Mouse (Mus musculus) limb, embryonic 10.5 days (tissue): ENCODE data around the gene Coro2a. TPM values are rescaled to one million over a fixed set of nuclear protein-coding genes. Genes with fewer than 3 reads are reported as not detected.
"Not testable (repeated sequence)": the region's sequence is repeated elsewhere in the genome, so short reads cannot be mapped to it uniquely, and the experiment has no call there.

Source experiments
- DNase-seq: peaks from one replicate; pipeline ENCODE4 v3.0.0-alpha.2; 2017; ENCODE audit warnings: low spot score
- H3K27ac ChIP-seq: fragments of 300-500 bp; sonication (generic); 2 replicates; pipeline ENCODE4 v1.5.1; 2016; ENCODE audit warnings: mild to moderate bottlenecking
- H3K27me3 ChIP-seq: fragments of 300-500 bp; sonication (generic); 2 replicates; pipeline ENCODE4 v1.6.1; 2016; ENCODE audit warnings: low read depth, mild to moderate bottlenecking; ENCODE audit not compliant: poor library complexity, severe bottlenecking
- H3K36me3 ChIP-seq: fragments of 300-500 bp; sonication (generic); 2 replicates; pipeline ENCODE4 v1.6.1; 2016; ENCODE audit warnings: mild to moderate bottlenecking, moderate library complexity
- H3K4me1 ChIP-seq: fragments of 300-500 bp; sonication (generic); 2 replicates; pipeline ENCODE4 v1.6.1; 2016
- H3K4me3 ChIP-seq: fragments of 300-500 bp; sonication (generic); 2 replicates; pipeline ENCODE4 v1.5.1; 2016; ENCODE audit warnings: mild to moderate bottlenecking, moderate library complexity
- H3K9me3 ChIP-seq: fragments of 300-500 bp; sonication (generic); replicated peaks from 2 replicates; pipeline ENCODE4 v1.6.1; 2016; ENCODE audit warnings: mild to moderate bottlenecking
- whole genome bisulfite sequencing: fragments of 180-500 bp; shearing (Covaris S2); methylation state at CpG from one replicate; pipeline ENCODE4 v1.1.7; 2016; 5-methylcytosine and 5-hydroxymethylcytosine counted together
- polyA plus RNA-seq: library from polyadenylated mRNA; unstranded; fragments of >200 nt; fragmentation: Nextera tagmentation; extraction: Ambion mirVana; gene quantifications from 2 replicates; pipeline ENCODE4 v1.2.1, GENCODE M21; 2016

Coro2a gene
- polyA plus RNA-seq, 1 experiment from 2014 or later = 2.2 TPM

DNA sequence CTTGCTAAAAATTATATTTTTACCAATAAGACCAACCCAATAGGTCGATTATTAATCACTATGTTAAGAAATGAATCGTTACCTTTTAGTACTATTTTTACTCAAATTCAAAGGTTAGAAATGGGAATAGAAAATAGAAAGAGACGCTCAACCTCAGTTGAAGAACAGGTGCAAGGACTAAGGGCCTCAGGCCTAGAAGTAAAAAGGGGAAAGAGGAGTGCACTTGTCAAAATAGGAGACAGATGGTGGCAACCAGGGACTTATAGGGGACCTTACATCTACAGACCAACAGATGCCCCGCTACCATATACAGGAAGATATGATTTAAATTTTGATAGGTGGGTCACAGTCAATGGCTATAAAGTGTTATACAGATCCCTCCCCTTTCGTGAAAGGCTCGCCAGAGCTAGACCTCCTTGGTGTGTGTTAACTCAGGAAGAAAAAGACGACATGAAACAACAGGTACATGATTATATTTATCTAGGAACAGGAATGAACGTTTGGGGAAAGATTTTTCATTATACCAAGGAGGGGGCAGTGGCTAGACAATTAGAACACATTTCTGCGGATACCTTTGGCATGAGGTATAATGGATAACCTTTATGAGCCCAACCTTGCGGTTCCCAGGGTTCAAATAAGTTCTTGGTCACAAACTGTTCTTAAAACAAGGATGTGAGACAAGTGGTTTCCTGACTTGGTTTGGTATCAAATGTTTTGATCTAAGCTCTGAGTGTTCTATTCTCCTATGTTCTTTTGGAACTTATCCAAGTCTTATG, 26.3 kb downstream of the Coro2a start:
- not testable (repeated sequence) for DNase-seq, H3K27ac ChIP-seq, H3K36me3 ChIP-seq, H3K4me3 ChIP-seq, H3K9me3 ChIP-seq, H3K27me3 ChIP-seq
- peaks cover 12% of the 10 kb centered on the region for H3K4me1 ChIP-seq
- 89% methylated on average over 6 of the region's 10 CpGs for WGBS

DNA sequence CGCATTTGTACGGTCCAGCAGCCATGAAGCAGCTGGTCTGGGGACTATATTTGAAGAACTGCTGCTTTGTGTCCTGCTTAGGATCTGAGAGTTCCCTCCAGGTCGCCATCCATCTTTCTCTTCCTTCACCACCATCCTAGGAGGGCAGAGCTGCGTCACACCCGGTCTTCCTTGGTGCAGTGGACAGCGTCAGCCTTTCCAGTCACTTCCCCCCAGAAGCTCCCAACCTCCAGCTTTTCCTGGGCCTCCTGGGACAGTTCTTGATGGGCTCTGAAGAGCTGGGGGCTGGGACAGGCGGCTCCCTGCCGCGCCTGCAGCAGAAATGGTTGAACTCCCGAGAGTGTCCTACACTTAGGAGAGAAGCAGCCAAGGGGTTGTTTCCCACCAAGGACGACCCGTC, 27.2 kb downstream of the Coro2a start:
- no peaks in the 10 kb centered on the region for H3K36me3 ChIP-seq
- no peak overlapping the region for H3K27ac ChIP-seq
- 74% methylated on average over 10 of the region's 12 CpGs for WGBS
- no peaks in the 10 kb centered on the region for H3K27me3 ChIP-seq
- H3K4me1 ChIP-seq = peaks cover 12% of the 10 kb centered on the region
- no peak overlapping the region for H3K4me3 ChIP-seq
- H3K9me3 ChIP-seq = no peaks in the 10 kb centered on the region
- DNase-seq = no peak

DNA sequence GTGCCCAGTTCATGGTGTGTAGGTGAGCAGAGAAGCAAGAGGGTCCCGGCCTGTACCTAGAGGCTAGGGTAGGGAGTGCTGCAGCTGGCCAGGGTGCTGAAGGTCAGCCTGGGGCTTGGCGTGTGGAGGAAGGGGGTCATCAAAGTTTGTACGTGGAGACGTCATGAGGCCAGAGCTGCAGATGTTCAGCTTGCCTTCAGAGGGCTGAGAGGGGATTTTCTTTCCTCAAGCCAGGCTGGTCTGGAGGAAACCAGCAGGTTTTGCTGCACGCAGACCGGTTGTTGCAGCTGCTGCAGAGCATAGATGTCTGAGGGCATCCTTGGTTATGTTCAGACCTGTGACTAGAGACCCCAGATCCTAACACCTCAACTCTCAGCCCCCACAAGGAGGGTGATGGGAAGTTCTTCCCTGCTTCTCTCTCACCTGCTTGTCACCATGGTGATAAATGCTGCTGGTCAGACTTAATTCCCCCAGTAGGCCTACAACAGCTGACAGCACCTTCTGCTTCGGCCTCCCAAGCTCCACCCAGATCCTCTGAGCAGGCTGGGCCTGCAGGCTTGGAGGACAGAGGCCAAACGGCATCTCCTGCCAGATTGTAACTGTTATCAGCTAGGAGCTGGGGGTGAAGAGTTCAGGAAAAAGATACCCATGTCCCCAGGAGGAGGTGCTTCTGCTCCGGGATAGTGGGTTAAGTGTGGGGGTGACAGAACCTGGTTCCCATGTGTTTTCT, 27.8 kb downstream of the Coro2a start:
- Histone ChIP-seq H3K4me3 (no peak overlapping the region), H3K36me3 (no peaks in the 10 kb centered on the region), H3K27ac (no peak overlapping the region), H3K4me1 (peaks cover 12% of the 10 kb centered on the region), H3K27me3 (no peaks in the 10 kb centered on the region), H3K9me3 (no peaks in the 10 kb centered on the region)
- 31% methylated on average over 9 of the region's 9 CpGs for WGBS
- no peak for DNase-seq

DNA sequence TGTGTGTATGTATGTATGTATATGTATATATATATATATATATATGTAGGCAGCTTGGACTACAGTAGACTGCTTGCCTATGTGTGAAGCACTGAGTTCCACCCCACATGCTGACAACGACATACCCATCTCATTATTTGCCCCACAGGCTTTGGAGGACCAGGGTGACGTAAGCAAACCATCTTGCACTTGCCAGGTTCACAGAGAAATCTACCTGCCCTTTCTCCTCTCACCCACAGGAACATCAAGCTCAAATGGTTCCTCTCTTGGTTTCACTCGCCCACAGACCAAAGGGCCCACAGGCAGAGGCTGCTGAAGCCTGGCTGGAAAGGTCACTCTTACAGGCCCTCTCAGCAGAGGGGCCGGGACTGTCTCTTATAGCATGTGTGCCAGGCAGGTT, 29.4 kb downstream of the Coro2a start:
- Histone ChIP-seq H3K4me3 (no peak overlapping the region), H3K36me3 (no peaks in the 10 kb centered on the region), H3K4me1 (peaks cover 12% of the 10 kb centered on the region), H3K27ac (no peak overlapping the region), H3K9me3 (no peaks in the 10 kb centered on the region), H3K27me3 (no peaks in the 10 kb centered on the region)
- DNase-seq = no peak
- WGBS = 73% methylated on average over 4 of the region's 4 CpGs

DNA sequence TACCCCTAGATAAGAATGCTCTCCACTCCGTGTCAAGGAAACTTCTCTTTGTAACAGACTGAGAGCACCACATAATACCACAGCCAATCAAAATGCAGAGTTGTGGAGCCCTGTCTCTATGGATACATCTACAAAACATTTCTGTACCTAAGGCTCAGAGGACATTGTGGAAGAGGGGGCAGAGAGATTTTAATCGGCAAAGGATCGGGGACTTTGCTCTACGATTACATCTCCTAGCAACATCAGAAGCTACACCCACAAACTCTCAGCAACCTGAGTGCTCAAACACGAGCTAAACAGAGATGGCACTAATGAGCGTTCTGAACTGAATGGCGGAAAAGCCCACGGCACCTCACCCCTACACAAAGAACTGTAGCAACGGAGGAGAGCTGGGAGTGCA, 30.3 kb downstream of the Coro2a start:
- WGBS = 89% methylated on average over 9 of the region's 9 CpGs
- peaks cover 12% of the 10 kb centered on the region for H3K4me1 ChIP-seq
- H3K36me3 ChIP-seq = no peaks in the 10 kb centered on the region
- H3K4me3 ChIP-seq = no peak overlapping the region
- H3K27me3 ChIP-seq = no peaks in the 10 kb centered on the region
- no peak overlapping the region for H3K27ac ChIP-seq
- H3K9me3 ChIP-seq = no peaks in the 10 kb centered on the region
- DNase-seq = no peak

DNA sequence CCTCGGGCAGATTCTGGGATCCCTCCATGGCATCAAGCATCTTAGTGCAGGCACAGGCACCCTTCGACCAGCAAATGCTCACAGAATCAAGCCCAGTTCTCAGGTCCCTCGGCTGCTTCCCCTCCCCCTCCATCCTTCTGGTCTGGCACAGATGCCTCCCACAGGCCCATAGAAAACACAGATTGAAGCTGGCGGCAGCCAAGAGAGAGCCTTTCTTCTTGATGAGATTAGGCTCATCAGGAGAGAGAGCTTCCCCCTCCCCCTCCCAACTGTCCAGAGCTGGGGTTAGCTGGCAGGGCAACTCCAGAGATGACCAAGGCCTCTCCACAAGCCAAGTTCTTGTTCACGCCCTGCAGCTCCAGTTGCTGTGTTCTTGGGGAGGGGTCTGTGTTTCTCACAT, 32.3 kb downstream of the Coro2a start:
- no peak for DNase-seq

DNA sequence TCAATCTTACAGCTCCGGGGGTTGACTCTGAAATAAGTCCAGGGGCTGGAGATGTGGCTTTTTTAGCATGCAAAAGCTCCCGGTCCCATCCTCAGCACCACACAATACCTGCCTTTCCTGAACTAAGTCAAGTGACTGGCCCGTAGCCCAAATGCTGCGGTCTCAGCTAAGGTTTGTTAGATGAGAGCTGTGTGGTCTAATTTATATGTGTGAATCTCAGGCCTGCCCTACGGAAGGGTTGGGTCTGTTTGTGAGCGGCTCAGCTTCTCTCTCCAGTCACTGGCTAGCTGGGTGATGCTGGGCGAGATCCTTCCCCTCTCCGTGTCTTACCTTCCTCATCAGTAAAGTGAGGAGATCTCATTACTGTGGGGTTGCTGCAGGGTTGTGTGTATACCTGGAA, 33.8 kb downstream of the Coro2a start:
- Histone ChIP-seq H3K4me3 (no peak overlapping the region), H3K27me3 (no peaks in the 10 kb centered on the region), H3K36me3 (no peaks in the 10 kb centered on the region), H3K9me3 (no peaks in the 10 kb centered on the region), H3K4me1 (0 out of 2 replicates have a peak, but pooled peaks cover 3% of the 10 kb centered on the region), H3K27ac (no peak overlapping the region)
- WGBS = 94% methylated on average over 8 of the region's 8 CpGs
- no peak for DNase-seq

More for the DNA sequence above, 32.3 kb downstream of the Coro2a start:
- Histone ChIP-seq H3K4me1 (peaks cover 12% of the 10 kb centered on the region), H3K27ac (no peak overlapping the region), H3K4me3 (no peak overlapping the region), H3K27me3 (no peaks in the 10 kb centered on the region), H3K9me3 (no peaks in the 10 kb centered on the region), H3K36me3 (no peaks in the 10 kb centered on the region)
- 36% methylated on average over 5 of the region's 5 CpGs for WGBS

DNA sequence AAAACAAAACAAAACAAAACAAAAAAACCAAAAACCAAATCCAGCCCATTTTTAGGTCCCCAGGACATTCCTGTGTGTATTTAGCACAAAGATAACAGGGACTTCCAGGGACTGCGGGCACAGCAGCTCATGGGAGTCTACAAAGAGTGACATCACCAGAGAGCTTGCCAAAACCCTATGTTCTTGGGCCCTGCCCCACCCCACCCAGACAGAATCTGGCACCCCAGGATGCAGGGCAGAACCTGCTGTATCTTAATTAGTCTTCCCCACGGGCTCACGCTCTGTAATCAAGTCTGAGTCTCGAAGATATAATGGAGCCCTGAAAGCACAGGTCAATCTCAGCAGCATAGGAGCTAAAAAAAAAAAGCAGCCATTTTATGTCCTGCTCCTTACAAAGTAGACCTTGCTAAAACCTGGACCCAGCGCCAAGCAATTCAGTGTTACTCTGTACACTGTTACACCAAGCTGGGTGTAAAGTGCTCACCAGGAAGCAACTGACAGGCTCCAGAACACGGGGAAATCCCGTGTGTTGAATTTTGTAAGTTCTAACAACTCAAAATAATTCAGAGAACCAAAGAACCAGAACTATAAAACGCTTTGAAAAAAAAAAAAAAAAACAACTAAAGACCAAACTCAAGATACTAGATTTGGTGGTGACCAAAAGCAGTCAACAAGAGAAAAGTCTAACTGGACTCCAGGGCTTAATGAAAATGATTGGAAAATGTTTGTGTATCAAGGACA, 34.9 kb downstream of the Coro2a start:
- Histone ChIP-seq H3K4me3 (no peak overlapping the region), H3K36me3 (no peaks in the 10 kb centered on the region), H3K4me1 (0 out of 2 replicates have a peak, but pooled peaks cover 3% of the 10 kb centered on the region), H3K27ac (no peak overlapping the region), H3K27me3 (no peaks in the 10 kb centered on the region), H3K9me3 (no peaks in the 10 kb centered on the region)
- WGBS = 85% methylated on average over 8 of the region's 8 CpGs
- no peak for DNase-seq

DNA sequence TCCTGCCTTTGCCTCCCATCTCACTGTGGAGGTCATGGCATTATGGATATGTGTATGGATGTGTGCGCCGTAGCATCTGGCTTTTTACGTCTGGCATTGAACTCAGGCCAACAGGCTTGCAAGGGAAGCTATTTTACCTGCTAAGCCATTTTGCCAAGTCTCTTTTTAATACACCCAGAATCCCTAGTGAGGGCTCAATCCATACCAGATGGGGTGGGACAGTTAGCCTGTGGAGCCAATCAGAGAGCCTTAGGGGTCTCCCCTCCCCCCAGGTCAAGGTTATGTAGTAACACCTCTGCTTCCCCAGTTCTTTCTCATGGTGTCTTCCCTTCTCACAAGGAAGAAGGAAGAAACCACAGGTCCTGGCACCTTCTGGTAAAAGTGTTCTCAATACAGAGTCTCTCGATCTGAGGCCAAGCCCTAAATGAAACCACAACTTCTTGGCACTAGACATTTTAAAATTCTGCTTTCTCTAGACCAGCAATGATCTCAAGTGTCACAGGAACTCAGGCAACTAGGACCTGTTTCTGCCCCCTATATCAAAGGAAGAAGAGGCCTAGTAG, 36.5 kb downstream of the Coro2a start:
- WGBS = 91% methylated on average over 4 of the region's 4 CpGs

DNA sequence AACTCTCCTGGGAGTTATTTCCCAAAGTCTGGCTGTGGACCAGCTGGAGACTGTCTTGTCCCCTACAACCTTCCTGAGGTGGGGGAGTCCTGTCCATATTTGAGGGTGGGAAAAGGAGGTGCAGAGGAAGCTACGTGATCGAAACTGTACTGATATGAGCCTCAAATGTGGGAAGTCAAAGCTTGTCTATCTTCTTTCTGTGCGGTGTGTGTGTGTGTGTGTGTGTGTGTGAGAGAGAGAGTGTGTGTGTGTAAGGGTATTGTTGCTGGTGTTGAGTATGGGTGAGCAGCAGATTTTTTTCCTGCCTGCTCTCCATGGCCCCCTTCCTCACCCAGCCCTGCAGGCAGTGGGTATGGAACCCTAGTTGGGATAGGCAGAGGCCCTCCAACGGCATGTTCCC, 37.8 kb downstream of the Coro2a start:
- Histone ChIP-seq H3K36me3 (no peaks in the 10 kb centered on the region), H3K9me3 (no peaks in the 10 kb centered on the region), H3K27ac (no peak overlapping the region), H3K4me1 (0 out of 2 replicates have a peak, but pooled peaks cover 3% of the 10 kb centered on the region), H3K4me3 (no peak overlapping the region), H3K27me3 (no peaks in the 10 kb centered on the region)
- WGBS = 91% methylated on average over 4 of the region's 4 CpGs
- no peak for DNase-seq

More for the DNA sequence above, 36.5 kb downstream of the Coro2a start:
- Histone ChIP-seq H3K4me1 (0 out of 2 replicates have a peak, but pooled peaks cover 3% of the 10 kb centered on the region), H3K36me3 (no peaks in the 10 kb centered on the region), H3K27me3 (no peaks in the 10 kb centered on the region), H3K4me3 (no peak overlapping the region), H3K9me3 (no peaks in the 10 kb centered on the region), H3K27ac (no peak overlapping the region)
- DNase-seq = no peak

DNA sequence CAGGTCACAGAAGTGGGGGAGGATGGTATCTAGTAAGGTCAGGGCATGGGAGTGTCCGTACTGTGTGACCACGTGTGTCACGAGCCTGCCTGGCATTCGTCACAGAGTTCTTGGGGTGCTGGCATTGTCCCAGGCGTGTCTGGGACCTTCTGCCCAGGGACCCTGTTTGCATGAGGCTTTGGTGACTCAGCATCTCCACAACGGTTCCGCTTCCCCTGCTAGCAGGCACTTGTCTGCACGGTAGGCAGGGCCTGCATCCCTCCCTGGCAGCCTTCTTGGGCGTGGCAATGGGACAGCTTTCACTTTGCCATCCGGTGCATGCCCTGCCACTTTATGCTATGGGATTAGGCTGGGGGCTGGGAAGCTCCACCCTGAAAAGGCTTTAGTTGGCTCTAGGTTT, 38.2 kb downstream of the Coro2a start:
- no peaks in the 10 kb centered on the region for H3K9me3 ChIP-seq
- no peaks in the 10 kb centered on the region for H3K27me3 ChIP-seq
- WGBS = 75% methylated on average over 10 of the region's 10 CpGs
- 0 out of 2 replicates have a peak, but pooled peaks cover 3% of the 10 kb centered on the region for H3K4me1 ChIP-seq
- DNase-seq = no peak
- no peaks in the 10 kb centered on the region for H3K36me3 ChIP-seq
- H3K4me3 ChIP-seq = no peak overlapping the region
- no peak overlapping the region for H3K27ac ChIP-seq

DNA sequence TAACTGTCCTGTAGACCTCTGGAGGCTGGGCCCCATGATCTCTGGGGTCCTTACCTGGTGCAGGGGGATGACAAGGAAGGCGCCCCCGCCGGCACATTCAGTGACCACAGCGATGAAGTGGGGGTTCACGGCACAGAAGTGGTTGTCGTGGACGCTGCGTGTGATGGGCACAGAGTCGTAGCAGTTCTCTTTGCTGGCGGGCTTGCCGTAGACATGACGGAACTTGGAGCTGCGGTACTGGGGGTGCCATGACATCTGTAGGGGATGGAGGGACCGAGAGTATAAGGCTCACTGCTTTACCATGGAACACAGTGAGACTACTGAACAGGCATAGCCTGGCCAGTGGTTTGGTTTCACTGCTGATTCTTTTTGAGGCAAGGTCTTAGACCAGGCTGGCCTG, 39.2 kb downstream of the Coro2a start:
- 95% methylated on average over 14 of the region's 14 CpGs for WGBS

More for the DNA sequence above, 39.2 kb downstream of the Coro2a start:
- H3K27ac ChIP-seq = no peak overlapping the region
- no peak for DNase-seq
- no peaks in the 10 kb centered on the region for H3K27me3 ChIP-seq
- H3K9me3 ChIP-seq = no peaks in the 10 kb centered on the region
- H3K4me1 ChIP-seq = 0 out of 2 replicates have a peak, but pooled peaks cover 3% of the 10 kb centered on the region
- H3K36me3 ChIP-seq = no peaks in the 10 kb centered on the region
- H3K4me3 ChIP-seq = no peak overlapping the region
